Mouse (Mus musculus) intestine, embryonic 16.5 days (tissue): ENCODE measurements around the gene Faf1. TPM values are rescaled to one million over a fixed set of nuclear protein-coding genes. Genes with fewer than 3 reads are reported as not detected.

Experiments used
- ATAC-seq: fragments of 200-750 bp; cut with Nextera tagmentation; 2 replicates; pipeline ENCODE4 v1.8.0; 2017; ENCODE audit warnings: moderate TSS enrichment, moderate library complexity
- H3K27ac ChIP-seq: fragments of 300-500 bp; sonication (generic); 2 replicates; pipeline ENCODE4 v1.5.1; 2014; ENCODE audit warnings: mild to moderate bottlenecking, low read length
- H3K27me3 ChIP-seq: fragments of 300-500 bp; sonication (generic); replicated peaks from 2 replicates; pipeline ENCODE4 v1.6.1; 2014; ENCODE audit warnings: low read length, control low read depth, mixed read lengths; ENCODE audit not compliant: control insufficient read depth, insufficient read depth
- H3K36me3 ChIP-seq: fragments of 300-500 bp; sonication (generic); 2 replicates; pipeline ENCODE4 v1.6.1; 2014; ENCODE audit warnings: low read length, control low read depth; ENCODE audit not compliant: control insufficient read depth, insufficient read depth
- H3K4me1 ChIP-seq: fragments of 300-500 bp; sonication (generic); 2 replicates; pipeline ENCODE4 v1.6.1; 2014; ENCODE audit warnings: low read length, control low read depth, mixed read lengths; ENCODE audit not compliant: control insufficient read depth, insufficient read depth
- H3K4me2 ChIP-seq: fragments of 300-500 bp; sonication (generic); 2 replicates; pipeline ENCODE4 v1.6.1; 2014; ENCODE audit warnings: low read depth, low read length, control low read depth
- H3K4me3 ChIP-seq: fragments of 300-500 bp; sonication (generic); 2 replicates; pipeline ENCODE4 v1.5.1; 2014; ENCODE audit warnings: mild to moderate bottlenecking, low read length
- H3K9ac ChIP-seq: fragments of 300-500 bp; sonication (generic); 2 replicates; pipeline ENCODE4 v1.6.1; 2014; ENCODE audit warnings: low read depth, low read length
- H3K9me3 ChIP-seq: fragments of 300-500 bp; sonication (generic); 2 replicates; pipeline ENCODE4 v1.6.1; 2016; ENCODE audit warnings: low read length, control low read depth; ENCODE audit not compliant: control insufficient read depth
- WGBS: fragments of 180-500 bp; shearing (Covaris S2); extraction: QIAGEN DNeasy Blood & Tissue Kit; methylation state at CpG from one replicate; pipeline ENCODE4 v1.1.7; 2014; 5-methylcytosine and 5-hydroxymethylcytosine counted together
- polyA plus RNA-seq: library from polyadenylated mRNA; unstranded; fragments of >200 nt; fragmentation: Nextera tagmentation; extraction: Ambion mirVana; gene quantifications from 2 replicates; pipeline ENCODE4 v1.2.1, GENCODE M21; 2015

The Faf1 gene
- polyA plus RNA-seq, 1 experiment from 2014 or later, result 12.2 TPM

GRCm38 (mm10) chr4:109989213-109989612 is 312.8 kb downstream of the Faf1 start:
- H3K9me3 ChIP-seq, result no peaks in the 10 kb centered on the region
- no peaks in the 10 kb centered on the region for H3K4me1 ChIP-seq
- WGBS, result 35% methylated on average over 6 of the region's 6 CpGs
- no peak overlapping the region for H3K4me2 ChIP-seq
- no peak overlapping the region for H3K4me3 ChIP-seq
- no peak for ATAC-seq
- peaks cover 59% of the 10 kb centered on the region for H3K27me3 ChIP-seq
- no peak overlapping the region for H3K27ac ChIP-seq
- H3K36me3 ChIP-seq, result no peaks in the 10 kb centered on the region
- H3K9ac ChIP-seq, result no peak overlapping the region

DNA sequence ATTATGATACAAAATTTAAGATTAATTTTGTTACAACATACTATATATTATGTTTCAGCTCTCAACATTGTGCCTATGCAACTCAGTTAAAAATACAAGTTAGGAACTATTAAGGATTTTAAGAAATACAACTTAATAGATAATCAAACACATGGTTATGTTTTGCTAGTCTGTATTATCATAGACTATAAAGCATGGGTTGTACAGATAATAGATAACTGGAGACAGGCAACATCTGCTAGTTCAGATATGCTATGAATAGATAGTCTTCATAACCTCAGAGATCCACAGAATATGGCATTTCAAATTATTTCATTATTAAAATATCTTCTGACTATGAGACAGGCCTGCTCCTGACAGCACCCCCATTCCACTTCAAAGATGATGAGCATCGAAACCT is 329.7 kb downstream of the Faf1 start:
- Histone ChIP-seq H3K27ac (no peak overlapping the region), H3K9me3 (no peaks in the 10 kb centered on the region), H3K4me2 (no peak overlapping the region), H3K9ac (no peak overlapping the region), H3K4me3 (no peak overlapping the region), H3K36me3 (no peaks in the 10 kb centered on the region), H3K4me1 (no peaks in the 10 kb centered on the region), H3K27me3 (no peaks in the 10 kb centered on the region)
- 98% methylated on average over 1 of the region's 1 CpGs for WGBS
- no peak for ATAC-seq

Other genes starting within 250 kb of the Faf1 start
- 15.0 and 21.8 TPM in 2 replicates for gene Rnf11, start 191.9 kb upstream of the Faf1 start, polyA plus RNA-seq
- gene 4930522H14Rik, start 145.3 kb upstream of the Faf1 start, polyA plus RNA-seq, result not detected in 2 replicates
- gene Cdkn2c, start 9.4 kb upstream of the Faf1 start, polyA plus RNA-seq, result 5.1 and 6.0 TPM in 2 replicates